Mouse (Mus musculus) WW6 (cell line): Measurements from ENCODE around the gene 4931406P16Rik.

Experiments used
- DNase-seq: peaks from one replicate; pipeline ENCODE4 v3.0.0-alpha.2; 2013; ENCODE audit warnings: low read depth, low spot score

The 4931406P16Rik gene

GRCm38 (mm10) chr7:34250738-34251137, 62.6 kb downstream of the 4931406P16Rik start, which contains the start of gene Gm6096:
TSS of gene Gm6096 (plus strand) at chr7:34251038.
- no peak for DNase-seq

GRCm38 (mm10) chr7:34246870-34247499, 66.4 kb downstream of the 4931406P16Rik start:
- no peak for DNase-seq

- no peak for DNase-seq
These were observed 71.2 kb downstream of the 4931406P16Rik start for GRCm38 (mm10) chr7:34242176-34242575.

GRCm38 (mm10) chr7:34238086-34238485, 75.3 kb downstream of the 4931406P16Rik start:
- DNase-seq, result no peak

GRCm38 (mm10) chr7:34235602-34236001, 77.7 kb downstream of the 4931406P16Rik start:
- DNase-seq, result no peak

GRCm38 (mm10) chr7:34234610-34235561, 78.5 kb downstream of the 4931406P16Rik start:
- no peak for DNase-seq

GRCm38 (mm10) chr7:34233909-34234609, 79.3 kb downstream of the 4931406P16Rik start:
- peak; percentile 98 for DNase-seq

GRCm38 (mm10) chr7:34232785-34233725, 80.3 kb downstream of the 4931406P16Rik start:
- DNase-seq, result no peak

GRCm38 (mm10) chr7:34230116-34230515, 83.2 kb downstream of the 4931406P16Rik start, which contains the start of gene Gpi1:
TSS of gene Gpi1 (minus strand) at chr7:34230336.
- peak; percentile 47 for DNase-seq

GRCm38 (mm10) chr7:34229691-34230111, 83.7 kb downstream of the 4931406P16Rik start:
- DNase-seq, result no peak

GRCm38 (mm10) chr7:34229153-34229552, 84.2 kb downstream of the 4931406P16Rik start:
- no peak for DNase-seq

- DNase-seq, result no peak
These were observed 84.7 kb downstream of the 4931406P16Rik start for GRCm38 (mm10) chr7:34228641-34229040.

- no peak for DNase-seq
These were observed 86.5 kb downstream of the 4931406P16Rik start for GRCm38 (mm10) chr7:34226846-34227245.

- no peak for DNase-seq
These were observed 87.3 kb downstream of the 4931406P16Rik start for GRCm38 (mm10) chr7:34226086-34226485.

GRCm38 (mm10) chr7:34224308-34224707, 89.0 kb downstream of the 4931406P16Rik start:
- no peak for DNase-seq

- no peak for DNase-seq
These were observed 91.0 kb downstream of the 4931406P16Rik start for GRCm38 (mm10) chr7:34222340-34222739.

- DNase-seq, result no peak
These were observed 91.6 kb downstream of the 4931406P16Rik start for GRCm38 (mm10) chr7:34221594-34222250.

- DNase-seq, result no peak
These were observed 94.9 kb downstream of the 4931406P16Rik start for GRCm38 (mm10) chr7:34218496-34218895.

GRCm38 (mm10) chr7:34216474-34216873, 96.9 kb downstream of the 4931406P16Rik start:
- DNase-seq, result no peak

- DNase-seq, result no peak
These were observed 97.9 kb downstream of the 4931406P16Rik start for GRCm38 (mm10) chr7:34215481-34215880.
